Mouse (Mus musculus) heart, adult 2 months (tissue): ENCODE measurements at regions not wholly inside any gene's neighbourhood (a gene's known extent, or its start where the extent isn't known, plus 50 kb on each side); places are given as distances from the start of the nearest gene placed in this dataset.
"Not testable (repeated sequence)": the region's sequence is repeated elsewhere in the genome, so short reads cannot be mapped to it uniquely, and the experiment has no call there.

ENCODE experiments used
- CTCF ChIP-seq: fragments of 200-600 bp; IDR thresholded peaks from 2 replicates; pipeline ENCODE4 v1.8.1; 2022; ENCODE audit warnings: antibody characterized with exemption, mild to moderate bottlenecking, moderate library complexity
- POLR2A ChIP-seq: fragments of 200-500 bp; IDR thresholded peaks from 2 replicates; pipeline ENCODE4 v1.6.1; 2011; ENCODE audit warnings: mild to moderate bottlenecking, low read depth, low read length, control low read depth; ENCODE audit not compliant: insufficient read depth

- not testable (repeated sequence) for TF ChIP-seq CTCF, POLR2A
Measured at GRCm38 (mm10) chr7:87100377-87100776, 104.5 kb downstream of the Vmn2r79 start.
